8 mouse cellular contexts compared by ENCODE assay signal in the genomic region with DNA sequence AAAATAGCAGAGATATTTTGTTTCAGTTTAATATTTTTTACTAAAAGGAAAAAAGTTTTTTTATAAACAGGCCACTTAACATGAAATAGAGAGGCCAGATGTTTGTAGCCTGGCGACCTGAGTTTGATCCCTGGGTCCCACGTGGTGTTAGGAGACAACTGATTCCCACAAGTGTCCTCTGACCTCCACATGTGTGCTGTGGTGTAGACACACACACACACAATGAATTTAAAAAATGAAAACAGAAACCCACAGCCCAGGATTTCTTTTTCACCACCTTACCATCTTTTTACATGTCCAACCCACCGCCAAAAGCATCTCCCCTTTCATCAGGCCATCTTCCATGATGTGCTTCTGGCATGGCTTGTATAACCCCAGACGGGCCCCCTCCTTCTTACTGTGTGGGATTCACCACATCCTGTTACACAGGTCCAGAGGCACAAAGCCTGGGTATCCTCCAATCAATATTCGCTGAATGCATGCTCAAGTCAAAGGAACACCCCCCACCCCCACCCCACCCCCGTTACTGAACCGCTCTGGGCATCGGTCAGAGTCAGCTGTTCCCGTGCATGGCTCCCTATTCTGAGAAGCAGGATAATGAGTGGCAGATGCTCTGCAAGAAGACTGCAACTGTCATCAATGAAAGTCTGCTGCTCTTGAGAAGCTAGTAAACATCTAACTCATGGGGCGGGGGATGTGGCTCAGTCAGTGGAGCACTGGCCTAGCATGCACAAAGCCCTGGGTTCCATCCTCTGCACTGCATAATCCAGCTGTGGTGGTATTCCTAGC. TPM values are rescaled to one million over a fixed set of nuclear protein-coding genes. Genes with fewer than 3 reads are reported as not detected.
A peak's percentile ranks its signal among the peaks of the same experiment; 100 is the strongest.
DNase-seq lines count a peak whose midpoint lies in the region; ATAC-seq and TF ChIP-seq lines count a peak whose summit lies in the region.

No protein-coding gene starts in this region.

- H3K9me3 ChIP-seq in liver, embryonic 11.5 days (ENCODE audit: control insufficient read depth, low read length): no peaks in the 10 kb centered on the region

- 39% methylated on average over 10 of the region's 10 CpGs for WGBS in liver, embryonic 11.5 days

- no peak for DNase-seq in gastrocnemius, adult 2 months
- no peak for DNase-seq in gastrocnemius, adult 18-20 months (ENCODE audit: low spot score)
- DNase-seq in spleen, postnatal 36 days (ENCODE audit: low spot score in 2 of 2): peak; percentile 41 to 49
- no peak for DNase-seq in spleen, adult 12 weeks (ENCODE audit: low spot score)
- DNase-seq in liver, embryonic 11.5 days (ENCODE audit: low spot score): no peak
- DNase-seq in left cerebral cortex, adult 9 months (ENCODE audit: low spot score in 2 of 2): no peak

- peaks cover 31% of the 10 kb centered on the region for H3K4me1 ChIP-seq in liver, embryonic 11.5 days (replicated peaks; ENCODE audit: control insufficient read depth, insufficient read depth, low read length)

- TF ChIP-seq CTCF in gastrocnemius, adult 2 months (IDR thresholded peaks at IDR 0.05): no peak

- no peaks in the 10 kb centered on the region for H3K27me3 ChIP-seq in liver, embryonic 11.5 days (replicated peaks; ENCODE audit: control insufficient read depth, insufficient read depth, low read length)

- intact Hi-C loops in gastrocnemius, adult 2 months (cut with DNase I): no loop called here

- H3K27ac ChIP-seq in gastrocnemius, adult 2 months: peak overlapping the region; percentile 65
- H3K27ac ChIP-seq in liver, embryonic 11.5 days (ENCODE audit: low read depth, low read length): peak overlapping the region; percentile 85

- H3K9ac ChIP-seq in liver, embryonic 11.5 days (ENCODE audit: low read depth, low read length): peak overlapping the region; percentile 34; the same call in 1 of the 2 replicates

- H3K4me2 ChIP-seq in liver, embryonic 11.5 days: peak overlapping the region; percentile 49

- H3K36me3 ChIP-seq in liver, embryonic 11.5 days (ENCODE audit: control insufficient read depth, insufficient read depth, low read length): no peaks in the 10 kb centered on the region

- H3K4me3 ChIP-seq in gastrocnemius, adult 2 months: no peak overlapping the region
- H3K4me3 ChIP-seq in liver, embryonic 11.5 days (ENCODE audit: low read depth, low read length): no peak overlapping the region

- ATAC-seq in liver, embryonic 11.5 days (replicated peaks; ENCODE audit: low FRiP score): 0 out of 2 replicates have a peak, but pooled peaks have one; percentile 18
- ATAC-seq in frontal cortex, adult (ENCODE audit: low TSS enrichment): no peak
- ATAC-seq in megakaryocyte-erythroid progenitor cell, adult 5-6 weeks (replicated peaks; ENCODE audit: low FRiP score, low TSS enrichment, poor library complexity, severe bottlenecking): no peak

RNA-seq across cellular contexts. Expression of a gene that starts 25.7 kb away (rescaled TPM):
- total RNA-seq in gastrocnemius, adult 2 months (2021): 10 to 100 TPM in 1 of 2 experiments, 1 to 10 TPM in 1; 7.9 to 13.2 TPM
- total RNA-seq in gastrocnemius, adult 18-20 months (2021): 10 to 100 TPM in 1 of 2 experiments, 1 to 10 TPM in 1; 9.2 to 11.9 TPM
- polyA plus RNA-seq in liver, embryonic 11.5 days (2014; fragmentation: Nextera tagmentation; extraction: Ambion mirVana): 19.3 and 20.6 TPM in 2 replicates
- total RNA-seq in megakaryocyte-erythroid progenitor cell, adult 5-6 weeks (2014; fragmentation: Nextera tagmentation): 30.7 and 46.4 TPM in 2 replicates
- 16.0 and 36.4 TPM in 2 replicates for total RNA-seq in megakaryocyte-erythroid progenitor cell, adult 5-6 weeks (2017)

RNA-seq across cellular contexts. Expression of a gene that starts 36.0 kb away (rescaled TPM):
- 10 to 100 TPM; 24.5 to 29.0 TPM for total RNA-seq in gastrocnemius, adult 2 months (2021)
- total RNA-seq in gastrocnemius, adult 18-20 months (2021): 10 to 100 TPM; 21.7 to 23.4 TPM
- 17.3 and 21.5 TPM in 2 replicates for polyA plus RNA-seq in liver, embryonic 11.5 days (2014; fragmentation: Nextera tagmentation; extraction: Ambion mirVana)
- 19.6 and 30.4 TPM in 2 replicates for total RNA-seq in megakaryocyte-erythroid progenitor cell, adult 5-6 weeks (2014; fragmentation: Nextera tagmentation)
- 15.0 and 18.2 TPM in 2 replicates for total RNA-seq in megakaryocyte-erythroid progenitor cell, adult 5-6 weeks (2017)

Comparison
In these comparisons a context has a peak if more than half of its experiments do, and no peak if none do; other contexts are left out.
1. DNase-seq: peak in spleen, postnatal 36 days (2 of 2); none in gastrocnemius, adult 2 months (single experiment), gastrocnemius, adult 18-20 months (single experiment), spleen, adult 12 weeks (single experiment), liver, embryonic 11.5 days (single experiment) and left cerebral cortex, adult 9 months (0 of 2).